In genomic region chr12:84620975-84621374, GRCm38 (mm10) we compare ENCODE assay signal across 13 mouse cellular contexts. TPM values are rescaled to one million over a fixed set of nuclear protein-coding genes. Genes with fewer than 3 reads are reported as not detected.
DNase-seq lines count a peak whose midpoint lies in the region; ATAC-seq and TF ChIP-seq lines count a peak whose summit lies in the region.
"Had no signal": no experiment of that assay in that cellular context is flagged by ENCODE, and none has a peak within 500 bp of the region (broad histone marks: within the 10 kb centered on the region; RNA-seq: fewer than 3 reads in every experiment).

No protein-coding gene starts in this region.

- TF ChIP-seq CTCF in midbrain, postnatal 0 days (IDR thresholded peaks at IDR 0.05) = peak; percentile 69
- TF ChIP-seq CTCF in cortical plate, adult 2 months (IDR thresholded peaks at IDR 0.05; ENCODE audit: extremely low read depth, insufficient read depth, low read length) = 0 out of 2 replicates have a peak, but pooled peaks have one; percentile 0
- TF ChIP-seq CTCF in stomach, postnatal 0 days (IDR thresholded peaks at IDR 0.05; ENCODE audit: low read depth) = peak; percentile 55

- no peak overlapping the region for H3K4me2 ChIP-seq in hindbrain, embryonic 11.5 days (replicated peaks; ENCODE audit: low read depth, low read length)
- no peak overlapping the region for H3K4me2 ChIP-seq in hindbrain, embryonic 12.5 days (replicated peaks)
- no peak overlapping the region for H3K4me2 ChIP-seq in midbrain, postnatal 0 days (ENCODE audit: low read depth, low read length, poor library complexity, severe bottlenecking)
- H3K4me2 ChIP-seq in midbrain, embryonic 16.5 days (ENCODE audit: low read length) = no peak overlapping the region
- H3K4me2 ChIP-seq in stomach, postnatal 0 days (replicated peaks; ENCODE audit: low read depth) = no peak overlapping the region

- H3K27ac ChIP-seq in hindbrain, embryonic 11.5 days (ENCODE audit: low read depth, low read length) = no peak overlapping the region
- no peak overlapping the region for H3K27ac ChIP-seq in hindbrain, embryonic 12.5 days
- H3K27ac ChIP-seq in midbrain, postnatal 0 days (ENCODE audit: low read depth, low read length) = no peak overlapping the region
- H3K27ac ChIP-seq in midbrain, embryonic 16.5 days (ENCODE audit: low read length) = no peak overlapping the region
- H3K27ac ChIP-seq in cortical plate, adult 2 months (ENCODE audit: insufficient read depth, low read length) = no peak overlapping the region
- H3K27ac ChIP-seq in stomach, postnatal 0 days (replicated peaks) = no peak overlapping the region

- no peaks in the 10 kb centered on the region for H3K36me3 ChIP-seq in hindbrain, embryonic 11.5 days (ENCODE audit: control insufficient read depth, insufficient read depth, low read length)
- no peaks in the 10 kb centered on the region for H3K36me3 ChIP-seq in hindbrain, embryonic 12.5 days
- no peaks in the 10 kb centered on the region for H3K36me3 ChIP-seq in midbrain, postnatal 0 days (ENCODE audit: insufficient read depth, low read length)
- no peaks in the 10 kb centered on the region for H3K36me3 ChIP-seq in midbrain, embryonic 16.5 days (ENCODE audit: control insufficient read depth, insufficient read depth, low read length)
- no peaks in the 10 kb centered on the region for H3K36me3 ChIP-seq in stomach, postnatal 0 days (ENCODE audit: control insufficient read depth, insufficient read depth, low read length)

- peak; percentile 28 for DNase-seq in hindbrain, embryonic 11.5 days (ENCODE audit: low spot score)
- DNase-seq in midbrain, postnatal 0 days (ENCODE audit: low spot score) = peak; percentile 65
- DNase-seq in stomach, postnatal 0 days (ENCODE audit: low spot score) = no peak
- no peak for DNase-seq in adrenal gland, postnatal 36 days
- DNase-seq: lung, adult 18-20 months had no signal

- no peak overlapping the region for H3K4me3 ChIP-seq in hindbrain, embryonic 11.5 days (ENCODE audit: low read depth, low read length)
- H3K4me3 ChIP-seq in hindbrain, embryonic 12.5 days = no peak overlapping the region
- H3K4me3 ChIP-seq in midbrain, postnatal 0 days (ENCODE audit: low read depth, low read length) = no peak overlapping the region
- no peak overlapping the region for H3K4me3 ChIP-seq in midbrain, embryonic 16.5 days (ENCODE audit: low read depth, low read length)
- no peak overlapping the region for H3K4me3 ChIP-seq in cortical plate, adult 2 months (ENCODE audit: insufficient read depth, low read length)
- no peak overlapping the region for H3K4me3 ChIP-seq in stomach, postnatal 0 days (ENCODE audit: low read depth, low read length)

- H3K9me3 ChIP-seq in hindbrain, embryonic 11.5 days (ENCODE audit: control insufficient read depth, low read length) = no peaks in the 10 kb centered on the region
- no peaks in the 10 kb centered on the region for H3K9me3 ChIP-seq in hindbrain, embryonic 12.5 days (replicated peaks)
- H3K9me3 ChIP-seq in midbrain, postnatal 0 days (ENCODE audit: low read length) = no peaks in the 10 kb centered on the region
- no peaks in the 10 kb centered on the region for H3K9me3 ChIP-seq in midbrain, embryonic 16.5 days (replicated peaks; ENCODE audit: control insufficient read depth, low read length, poor library complexity, severe bottlenecking)
- H3K9me3 ChIP-seq in stomach, postnatal 0 days (ENCODE audit: control insufficient read depth, low read length) = no peaks in the 10 kb centered on the region

- H3K9ac ChIP-seq in hindbrain, embryonic 11.5 days (ENCODE audit: low read depth, low read length) = no peak overlapping the region
- H3K9ac ChIP-seq in hindbrain, embryonic 12.5 days = no peak overlapping the region
- no peak overlapping the region for H3K9ac ChIP-seq in midbrain, postnatal 0 days (replicated peaks; ENCODE audit: low read length, poor library complexity, severe bottlenecking)
- no peak overlapping the region for H3K9ac ChIP-seq in midbrain, embryonic 16.5 days (ENCODE audit: low read depth, low read length)
- no peak overlapping the region for H3K9ac ChIP-seq in stomach, postnatal 0 days (ENCODE audit: low read length)

- no peak for TF ChIP-seq POLR2A in cortical plate, adult 2 months (IDR thresholded peaks at IDR 0.05; ENCODE audit: extremely low read depth, insufficient read depth, low read length)

- H3K4me1 ChIP-seq in hindbrain, embryonic 11.5 days (replicated peaks; ENCODE audit: control insufficient read depth, insufficient read depth, low read length) = no peaks in the 10 kb centered on the region; the same call in none of the 2 replicates
- H3K4me1 ChIP-seq in hindbrain, embryonic 12.5 days = peaks cover 18% of the 10 kb centered on the region
- peaks cover 5% of the 10 kb centered on the region for H3K4me1 ChIP-seq in midbrain, postnatal 0 days (ENCODE audit: insufficient read depth, low read length)
- H3K4me1 ChIP-seq in midbrain, embryonic 16.5 days (ENCODE audit: control insufficient read depth, insufficient read depth, low read length) = peaks cover 9% of the 10 kb centered on the region
- H3K4me1 ChIP-seq in cortical plate, adult 2 months (ENCODE audit: control insufficient read depth, insufficient read depth, low read length) = no peaks in the 10 kb centered on the region
- no peaks in the 10 kb centered on the region for H3K4me1 ChIP-seq in stomach, postnatal 0 days (replicated peaks; ENCODE audit: control insufficient read depth, insufficient read depth)

- peaks cover 5% of the 10 kb centered on the region; the same call in 1 of the 2 replicates for H3K27me3 ChIP-seq in hindbrain, embryonic 11.5 days (ENCODE audit: control insufficient read depth, insufficient read depth, low read length)
- peaks cover 13% of the 10 kb centered on the region for H3K27me3 ChIP-seq in hindbrain, embryonic 12.5 days
- H3K27me3 ChIP-seq in midbrain, postnatal 0 days (ENCODE audit: insufficient read depth, low read length) = no peaks in the 10 kb centered on the region
- H3K27me3 ChIP-seq in midbrain, embryonic 16.5 days (ENCODE audit: control insufficient read depth, insufficient read depth, low read depth, low read length) = no peaks in the 10 kb centered on the region
- H3K27me3 ChIP-seq in stomach, postnatal 0 days (ENCODE audit: control insufficient read depth, insufficient read depth, low read length) = no peaks in the 10 kb centered on the region

- TF ChIP-seq EP300 in stomach, postnatal 0 days (optimal IDR thresholded peaks at IDR 0.05) = no peak

- no peak for ATAC-seq in hindbrain, embryonic 11.5 days (ENCODE audit: low FRiP score)
- ATAC-seq in hindbrain, embryonic 12.5 days (ENCODE audit: low FRiP score) = no peak
- ATAC-seq in midbrain, postnatal 0 days (ENCODE audit: low FRiP score) = no peak
- no peak for ATAC-seq in midbrain, embryonic 16.5 days
- ATAC-seq in stomach, postnatal 0 days (ENCODE audit: low FRiP score, low TSS enrichment) = no peak
- ATAC-seq in granulocyte monocyte progenitor cell, adult 5-6 weeks (replicated peaks; ENCODE audit: poor library complexity, severe bottlenecking) = no peak

RNA-seq across cellular contexts. Expression of gene Abcd4, which starts 3.8 kb away (rescaled TPM):
- 6.4 and 7.9 TPM in 2 replicates for polyA plus RNA-seq in hindbrain, embryonic 11.5 days (2014; fragmentation: Nextera tagmentation; extraction: Ambion mirVana)
- polyA plus RNA-seq in hindbrain, embryonic 12.5 days (2016; fragmentation: Nextera tagmentation; extraction: Ambion mirVana) = 13.7 and 17.1 TPM in 2 replicates
- 6.8 and 10.0 TPM in 2 replicates for total RNA-seq in midbrain, postnatal 0 days (2014; rRNA removed)
- polyA plus RNA-seq in midbrain, postnatal 0 days (2015; fragmentation: Nextera tagmentation; extraction: Ambion mirVana) = 9.0 and 10.4 TPM in 2 replicates
- polyA plus RNA-seq in midbrain, embryonic 16.5 days (2015; fragmentation: Nextera tagmentation; extraction: Ambion mirVana) = 13.9 and 14.5 TPM in 2 replicates
- 23.6 and 24.8 TPM in 2 replicates for polyA plus RNA-seq in cortical plate, adult 2 months (2012; rRNA removed)
- polyA plus RNA-seq in stomach, postnatal 0 days (2015; fragmentation: Nextera tagmentation; extraction: Ambion mirVana) = 6.0 and 6.1 TPM in 2 replicates
- total RNA-seq in adrenal gland, postnatal 36 days (2021) = 10 to 100 TPM; 15.2 to 15.6 TPM
- 6.9 and 12.3 TPM in 2 replicates for total RNA-seq in granulocyte monocyte progenitor cell, adult 5-6 weeks (2014; fragmentation: Nextera tagmentation)
- 2.9 and 3.6 TPM in 2 replicates for total RNA-seq in granulocyte monocyte progenitor cell, adult 5-6 weeks (2017)

RNA-seq across cellular contexts. Expression of gene Vrtn, which starts 19.8 kb away (rescaled TPM):
- polyA plus RNA-seq in hindbrain, embryonic 11.5 days (2014; fragmentation: Nextera tagmentation; extraction: Ambion mirVana) = not detected in 2 replicates
- polyA plus RNA-seq in hindbrain, embryonic 12.5 days (2016; fragmentation: Nextera tagmentation; extraction: Ambion mirVana) = not detected in 2 replicates
- not detected in 2 replicates for total RNA-seq in midbrain, postnatal 0 days (2014; rRNA removed)
- not detected in 2 replicates for polyA plus RNA-seq in midbrain, postnatal 0 days (2015; fragmentation: Nextera tagmentation; extraction: Ambion mirVana)
- 0.08 and 0.09 TPM in 2 replicates for polyA plus RNA-seq in midbrain, embryonic 16.5 days (2015; fragmentation: Nextera tagmentation; extraction: Ambion mirVana)
- polyA plus RNA-seq in cortical plate, adult 2 months (2012; rRNA removed) = 0.17 TPM in 1 of 2 replicates, not detected in the other
- polyA plus RNA-seq in stomach, postnatal 0 days (2015; fragmentation: Nextera tagmentation; extraction: Ambion mirVana) = 0.02 TPM in 1 of 2 replicates, not detected in the other
- not detected for total RNA-seq in adrenal gland, postnatal 36 days (2021)
- total RNA-seq in granulocyte monocyte progenitor cell, adult 5-6 weeks (2014; fragmentation: Nextera tagmentation) = not detected in 2 replicates
- not detected in 2 replicates for total RNA-seq in granulocyte monocyte progenitor cell, adult 5-6 weeks (2017)
- total RNA-seq: heart, adult 8-10 months had no signal
- polyA plus RNA-seq: intestine, embryonic 14.5 days; neural tube, embryonic 11.5 days; urinary bladder, adult 2 months had no signal

RNA-seq across cellular contexts. Expression of gene Vsx2, which starts 51.4 kb away (rescaled TPM):
- 5.6 and 10.1 TPM in 2 replicates for polyA plus RNA-seq in hindbrain, embryonic 11.5 days (2014; fragmentation: Nextera tagmentation; extraction: Ambion mirVana)
- 8.3 and 9.4 TPM in 2 replicates for polyA plus RNA-seq in hindbrain, embryonic 12.5 days (2016; fragmentation: Nextera tagmentation; extraction: Ambion mirVana)
- total RNA-seq in midbrain, postnatal 0 days (2014; rRNA removed) = 1.8 and 3.0 TPM in 2 replicates
- 0.83 and 1.2 TPM in 2 replicates for polyA plus RNA-seq in midbrain, postnatal 0 days (2015; fragmentation: Nextera tagmentation; extraction: Ambion mirVana)
- polyA plus RNA-seq in midbrain, embryonic 16.5 days (2015; fragmentation: Nextera tagmentation; extraction: Ambion mirVana) = 1.5 and 1.9 TPM in 2 replicates
- polyA plus RNA-seq in cortical plate, adult 2 months (2012; rRNA removed) = 0.25 TPM in 2 replicates
- not detected in 2 replicates for polyA plus RNA-seq in stomach, postnatal 0 days (2015; fragmentation: Nextera tagmentation; extraction: Ambion mirVana)
- total RNA-seq in adrenal gland, postnatal 36 days (2021) = not detected
- total RNA-seq in granulocyte monocyte progenitor cell, adult 5-6 weeks (2014; fragmentation: Nextera tagmentation) = not detected in 2 replicates
- total RNA-seq in granulocyte monocyte progenitor cell, adult 5-6 weeks (2017) = not detected in 2 replicates
- total RNA-seq: heart, adult 8-10 months had no signal
- polyA plus RNA-seq: intestine, embryonic 14.5 days had no signal

Comparison
In these comparisons a context has a peak if more than half of its experiments do, and no peak if none do; other contexts are left out.
1. DNase-seq: peak in hindbrain, embryonic 11.5 days (single experiment) and midbrain, postnatal 0 days (single experiment); none in stomach, postnatal 0 days (single experiment) and adrenal gland, postnatal 36 days (0 of 2).
2. CTCF ChIP-seq: peak in every context shown above with its lines; median percentile 69 in midbrain, postnatal 0 days; 55 in stomach, postnatal 0 days; 0 in cortical plate, adult 2 months.